11 mouse cellular contexts compared by ENCODE assay signal in genomic region chr12:112859930-112860329, GRCm38 (mm10). TPM values are rescaled to one million over a fixed set of nuclear protein-coding genes. Genes with fewer than 3 reads are reported as not detected.
DNase-seq lines count a peak whose midpoint lies in the region; ATAC-seq and TF ChIP-seq lines count a peak whose summit lies in the region.
"Had no signal": no experiment of that assay in that cellular context is flagged by ENCODE, and none has a peak within 500 bp of the region (broad histone marks: within the 10 kb centered on the region; RNA-seq: fewer than 3 reads in every experiment).

No protein-coding gene starts in this region.

- 59% methylated on average over 8 of the region's 8 CpGs for WGBS in heart, embryonic 16.5 days
- WGBS in heart, embryonic 12.5 days, result 67% methylated on average over 8 of the region's 8 CpGs
- 63% methylated on average over 8 of the region's 8 CpGs for WGBS in small intestine, adult 2 months
- 75% methylated on average over 8 of the region's 8 CpGs for WGBS in hindbrain, embryonic 16.5 days
- 77% methylated on average over 8 of the region's 8 CpGs for WGBS in hindbrain, postnatal 0 days

- TF ChIP-seq POLR2A in small intestine, adult 2 months (IDR thresholded peaks at IDR 0.05; ENCODE audit: low read depth, low read length), result no peak

- no peaks in the 10 kb centered on the region for H3K9me3 ChIP-seq in heart, embryonic 16.5 days (replicated peaks; ENCODE audit: control insufficient read depth, low read length)
- H3K9me3 ChIP-seq in heart, embryonic 12.5 days (replicated peaks), result no peaks in the 10 kb centered on the region
- no peaks in the 10 kb centered on the region for H3K9me3 ChIP-seq in hindbrain, embryonic 16.5 days (ENCODE audit: control insufficient read depth, low read length)
- no peaks in the 10 kb centered on the region for H3K9me3 ChIP-seq in hindbrain, postnatal 0 days (ENCODE audit: low read length)
- H3K9me3 ChIP-seq: limb, embryonic 10.5 days had no signal

- intact Hi-C loops in left cerebral cortex, postnatal 25 days (cut with DNase I), result no loop called here

- no peak overlapping the region for H3K9ac ChIP-seq in heart, embryonic 16.5 days (ENCODE audit: low read length)
- H3K9ac ChIP-seq in heart, embryonic 12.5 days, result no peak overlapping the region
- no peak overlapping the region for H3K9ac ChIP-seq in hindbrain, embryonic 16.5 days (ENCODE audit: low read depth, low read length)
- no peak overlapping the region for H3K9ac ChIP-seq in hindbrain, postnatal 0 days (replicated peaks; ENCODE audit: low read length)

- peak; percentile 89 for DNase-seq in CD4-positive helper T cell, adult 2 months (ENCODE audit: low read depth, low spot score)
- DNase-seq in left cerebral cortex, postnatal 25 days (ENCODE audit: low spot score in 2 of 2), result no peak
- DNase-seq in hindbrain, postnatal 0 days (ENCODE audit: low spot score), result no peak
- DNase-seq: cerebellum, postnatal 36 days; lung, postnatal 14 days had no signal

- ATAC-seq in heart, embryonic 16.5 days (replicated peaks; ENCODE audit: extremely low read depth, insufficient read depth, low FRiP score), result 0 out of 2 replicates have a peak, but pooled peaks have one; percentile 11
- ATAC-seq in heart, embryonic 12.5 days (ENCODE audit: insufficient number of reproducible peaks, low FRiP score), result no peak
- peak; percentile 20 for ATAC-seq in common myeloid progenitor, adult 5-6 weeks (replicated peaks; ENCODE audit: low read depth, poor library complexity, severe bottlenecking)
- no peak for ATAC-seq in hindbrain, embryonic 16.5 days
- ATAC-seq in hindbrain, postnatal 0 days, result no peak

- peak overlapping the region; percentile 26; the same call in 1 of the 2 replicates for H3K27ac ChIP-seq in heart, embryonic 16.5 days (ENCODE audit: low read length)
- no peak overlapping the region for H3K27ac ChIP-seq in heart, embryonic 12.5 days (ENCODE audit: poor library complexity, severe bottlenecking)
- peak overlapping the region; percentile 28 for H3K27ac ChIP-seq in small intestine, adult 2 months (ENCODE audit: insufficient read depth, low read depth, low read length)
- H3K27ac ChIP-seq in hindbrain, embryonic 16.5 days (ENCODE audit: low read depth, low read length), result no peak overlapping the region
- no peak overlapping the region for H3K27ac ChIP-seq in hindbrain, postnatal 0 days
- H3K27ac ChIP-seq: limb, embryonic 10.5 days had no signal

- H3K4me3 ChIP-seq in heart, embryonic 16.5 days (ENCODE audit: low read length), result peak overlapping the region; percentile 36
- no peak overlapping the region for H3K4me3 ChIP-seq in heart, embryonic 12.5 days
- peak overlapping the region; percentile 39 for H3K4me3 ChIP-seq in small intestine, adult 2 months (ENCODE audit: low read depth, low read length)
- no peak overlapping the region for H3K4me3 ChIP-seq in hindbrain, embryonic 16.5 days (ENCODE audit: low read length)
- no peak overlapping the region for H3K4me3 ChIP-seq in hindbrain, postnatal 0 days (ENCODE audit: low read length)
- H3K4me3 ChIP-seq: limb, embryonic 10.5 days had no signal

- no peaks in the 10 kb centered on the region for H3K27me3 ChIP-seq in heart, embryonic 16.5 days (ENCODE audit: control insufficient read depth, insufficient read depth, low read length)
- H3K27me3 ChIP-seq in heart, embryonic 12.5 days (replicated peaks), result no peaks in the 10 kb centered on the region
- no peaks in the 10 kb centered on the region for H3K27me3 ChIP-seq in small intestine, adult 2 months (ENCODE audit: control insufficient read depth, insufficient read depth, low read length)
- no peaks in the 10 kb centered on the region; the same call in 1 of the 2 replicates for H3K27me3 ChIP-seq in hindbrain, embryonic 16.5 days (replicated peaks; ENCODE audit: control insufficient read depth, insufficient read depth, low read length)
- no peaks in the 10 kb centered on the region for H3K27me3 ChIP-seq in hindbrain, postnatal 0 days (ENCODE audit: insufficient read depth, low read length)

- H3K4me2 ChIP-seq in heart, embryonic 16.5 days (ENCODE audit: low read depth, low read length), result peak overlapping the region; percentile 46
- H3K4me2 ChIP-seq in heart, embryonic 12.5 days, result no peak overlapping the region
- H3K4me2 ChIP-seq in hindbrain, embryonic 16.5 days (ENCODE audit: low read length), result no peak overlapping the region
- no peak overlapping the region for H3K4me2 ChIP-seq in hindbrain, postnatal 0 days (ENCODE audit: low read depth, low read length)

- no peaks in the 10 kb centered on the region for H3K36me3 ChIP-seq in heart, embryonic 16.5 days (ENCODE audit: control insufficient read depth, insufficient read depth)
- H3K36me3 ChIP-seq in heart, embryonic 12.5 days, result no peaks in the 10 kb centered on the region
- H3K36me3 ChIP-seq in small intestine, adult 2 months (ENCODE audit: control insufficient read depth, insufficient read depth, low read length), result no peaks in the 10 kb centered on the region
- H3K36me3 ChIP-seq in hindbrain, embryonic 16.5 days (ENCODE audit: control insufficient read depth, insufficient read depth, low read length), result no peaks in the 10 kb centered on the region
- H3K36me3 ChIP-seq in hindbrain, postnatal 0 days (ENCODE audit: insufficient read depth, low read length), result no peaks in the 10 kb centered on the region
- H3K36me3 ChIP-seq: limb, embryonic 10.5 days had no signal

- no peaks in the 10 kb centered on the region for H3K4me1 ChIP-seq in heart, embryonic 16.5 days (ENCODE audit: control insufficient read depth, insufficient read depth, low read length)
- H3K4me1 ChIP-seq in heart, embryonic 12.5 days (replicated peaks), result peaks cover 6% of the 10 kb centered on the region; the same call in 1 of the 2 replicates
- H3K4me1 ChIP-seq in small intestine, adult 2 months (ENCODE audit: control insufficient read depth, insufficient read depth, insufficient read length, low read length), result 0 out of 2 replicates have a peak, but pooled peaks cover 2% of the 10 kb centered on the region
- no peaks in the 10 kb centered on the region for H3K4me1 ChIP-seq in hindbrain, embryonic 16.5 days (ENCODE audit: control insufficient read depth, insufficient read depth, low read depth, low read length)
- no peaks in the 10 kb centered on the region for H3K4me1 ChIP-seq in hindbrain, postnatal 0 days (ENCODE audit: insufficient read depth, low read length)

- TF ChIP-seq CTCF in small intestine, adult 2 months (IDR thresholded peaks at IDR 0.05; ENCODE audit: extremely low read depth, insufficient read length, insufficient replicate concordance, low read depth, low read length), result no peak
- no peak for TF ChIP-seq CTCF in hindbrain, postnatal 0 days (IDR thresholded peaks at IDR 0.05; ENCODE audit: low read depth)

RNA-seq across cellular contexts. Expression of gene Gpr132, which starts 8.1 kb away (rescaled TPM):
- polyA plus RNA-seq in heart, embryonic 16.5 days (2015; fragmentation: Nextera tagmentation; extraction: Ambion mirVana), result 1.4 and 3.6 TPM in 2 replicates
- polyA plus RNA-seq in heart, embryonic 12.5 days (2016; fragmentation: Nextera tagmentation; extraction: Ambion mirVana), result not detected in 2 replicates
- 5.4 and 9.3 TPM in 2 replicates for total RNA-seq in common myeloid progenitor, adult 5-6 weeks (2017)
- 5.4 and 8.2 TPM in 2 replicates for polyA plus RNA-seq in small intestine, adult 2 months (2012; rRNA removed)
- 0.08 TPM in 1 of 2 replicates, not detected in the other for polyA plus RNA-seq in hindbrain, embryonic 16.5 days (2015; fragmentation: Nextera tagmentation; extraction: Ambion mirVana)
- total RNA-seq in left cerebral cortex, postnatal 25 days (2021), result not detected
- 0.10 TPM in 1 of 2 replicates, not detected in the other for total RNA-seq in hindbrain, postnatal 0 days (2014; rRNA removed)
- 0.05 TPM in 1 of 2 replicates, not detected in the other for polyA plus RNA-seq in hindbrain, postnatal 0 days (2015; fragmentation: Nextera tagmentation; extraction: Ambion mirVana)
- polyA plus RNA-seq: limb, embryonic 10.5 days had no signal

RNA-seq across cellular contexts. Expression of gene Cdca4, which starts 30.7 kb away (rescaled TPM):
- polyA plus RNA-seq in heart, embryonic 16.5 days (2015; fragmentation: Nextera tagmentation; extraction: Ambion mirVana), result 44.7 and 53.2 TPM in 2 replicates
- polyA plus RNA-seq in heart, embryonic 12.5 days (2016; fragmentation: Nextera tagmentation; extraction: Ambion mirVana), result 47.2 and 49.2 TPM in 2 replicates
- 59.4 and 64.7 TPM in 2 replicates for total RNA-seq in common myeloid progenitor, adult 5-6 weeks (2017)
- 8.0 and 15.8 TPM in 2 replicates for polyA plus RNA-seq in small intestine, adult 2 months (2012; rRNA removed)
- polyA plus RNA-seq in hindbrain, embryonic 16.5 days (2015; fragmentation: Nextera tagmentation; extraction: Ambion mirVana), result 31.3 and 36.7 TPM in 2 replicates
- total RNA-seq in left cerebral cortex, postnatal 25 days (2021), result 10 to 100 TPM in 1 of 2 experiments, 1 to 10 TPM in 1; 9.5 to 10.6 TPM
- 27.9 and 28.6 TPM in 2 replicates for total RNA-seq in hindbrain, postnatal 0 days (2014; rRNA removed)
- polyA plus RNA-seq in hindbrain, postnatal 0 days (2015; fragmentation: Nextera tagmentation; extraction: Ambion mirVana), result 23.6 and 25.2 TPM in 2 replicates

RNA-seq across cellular contexts. Expression of gene Clba1, which starts 51.2 kb away (rescaled TPM):
- polyA plus RNA-seq in heart, embryonic 16.5 days (2015; fragmentation: Nextera tagmentation; extraction: Ambion mirVana), result 6.0 and 8.4 TPM in 2 replicates
- 9.5 and 9.6 TPM in 2 replicates for polyA plus RNA-seq in heart, embryonic 12.5 days (2016; fragmentation: Nextera tagmentation; extraction: Ambion mirVana)
- 0.18 TPM in 1 of 2 replicates, not detected in the other for total RNA-seq in common myeloid progenitor, adult 5-6 weeks (2017)
- 1.2 and 1.6 TPM in 2 replicates for polyA plus RNA-seq in small intestine, adult 2 months (2012; rRNA removed)
- polyA plus RNA-seq in hindbrain, embryonic 16.5 days (2015; fragmentation: Nextera tagmentation; extraction: Ambion mirVana), result 21.7 and 24.2 TPM in 2 replicates
- 10 to 100 TPM; 17.1 to 17.7 TPM for total RNA-seq in left cerebral cortex, postnatal 25 days (2021)
- 16.7 and 16.9 TPM in 2 replicates for total RNA-seq in hindbrain, postnatal 0 days (2014; rRNA removed)
- 20.3 and 21.0 TPM in 2 replicates for polyA plus RNA-seq in hindbrain, postnatal 0 days (2015; fragmentation: Nextera tagmentation; extraction: Ambion mirVana)

RNA-seq across cellular contexts. Expression of gene Ahnak2, which starts 57.5 kb away (rescaled TPM):
- polyA plus RNA-seq in heart, embryonic 16.5 days (2015; fragmentation: Nextera tagmentation; extraction: Ambion mirVana), result 2.0 and 2.1 TPM in 2 replicates
- polyA plus RNA-seq in heart, embryonic 12.5 days (2016; fragmentation: Nextera tagmentation; extraction: Ambion mirVana), result 1.3 and 1.4 TPM in 2 replicates
- total RNA-seq in common myeloid progenitor, adult 5-6 weeks (2017), result not detected in 2 replicates
- 1.4 and 2.1 TPM in 2 replicates for polyA plus RNA-seq in small intestine, adult 2 months (2012; rRNA removed)
- 3.4 and 3.7 TPM in 2 replicates for polyA plus RNA-seq in hindbrain, embryonic 16.5 days (2015; fragmentation: Nextera tagmentation; extraction: Ambion mirVana)
- 1 to 10 TPM; 5.3 to 5.5 TPM for total RNA-seq in left cerebral cortex, postnatal 25 days (2021)
- total RNA-seq in hindbrain, postnatal 0 days (2014; rRNA removed), result 7.7 and 12.1 TPM in 2 replicates
- 3.3 and 3.6 TPM in 2 replicates for polyA plus RNA-seq in hindbrain, postnatal 0 days (2015; fragmentation: Nextera tagmentation; extraction: Ambion mirVana)

Comparison
In these comparisons a context has a peak if more than half of its experiments do, and no peak if none do; other contexts are left out.
1. ATAC-seq: peak in heart, embryonic 16.5 days (single experiment) and common myeloid progenitor, adult 5-6 weeks (single experiment); none in heart, embryonic 12.5 days (single experiment), hindbrain, embryonic 16.5 days (single experiment) and hindbrain, postnatal 0 days (single experiment).
2. H3K27ac ChIP-seq: peak in heart, embryonic 16.5 days (single experiment) and small intestine, adult 2 months (single experiment); none in heart, embryonic 12.5 days (single experiment), hindbrain, embryonic 16.5 days (single experiment) and hindbrain, postnatal 0 days (single experiment).
3. H3K4me3 ChIP-seq: peak in heart, embryonic 16.5 days (single experiment) and small intestine, adult 2 months (single experiment); none in heart, embryonic 12.5 days (single experiment), hindbrain, embryonic 16.5 days (single experiment) and hindbrain, postnatal 0 days (single experiment).